Mouse (Mus musculus): ENCODE results near the gene Zdhhc11. TPM values are rescaled to one million over a fixed set of nuclear protein-coding genes. Genes with fewer than 3 reads are reported as not detected.
"Not testable (repeated sequence)": the region's sequence is repeated elsewhere in the genome, so short reads cannot be mapped to it uniquely, and the experiment has no call there.

Zdhhc11 gene
- total and polyA plus RNA-seq, 3 experiments = not detected

DNA sequence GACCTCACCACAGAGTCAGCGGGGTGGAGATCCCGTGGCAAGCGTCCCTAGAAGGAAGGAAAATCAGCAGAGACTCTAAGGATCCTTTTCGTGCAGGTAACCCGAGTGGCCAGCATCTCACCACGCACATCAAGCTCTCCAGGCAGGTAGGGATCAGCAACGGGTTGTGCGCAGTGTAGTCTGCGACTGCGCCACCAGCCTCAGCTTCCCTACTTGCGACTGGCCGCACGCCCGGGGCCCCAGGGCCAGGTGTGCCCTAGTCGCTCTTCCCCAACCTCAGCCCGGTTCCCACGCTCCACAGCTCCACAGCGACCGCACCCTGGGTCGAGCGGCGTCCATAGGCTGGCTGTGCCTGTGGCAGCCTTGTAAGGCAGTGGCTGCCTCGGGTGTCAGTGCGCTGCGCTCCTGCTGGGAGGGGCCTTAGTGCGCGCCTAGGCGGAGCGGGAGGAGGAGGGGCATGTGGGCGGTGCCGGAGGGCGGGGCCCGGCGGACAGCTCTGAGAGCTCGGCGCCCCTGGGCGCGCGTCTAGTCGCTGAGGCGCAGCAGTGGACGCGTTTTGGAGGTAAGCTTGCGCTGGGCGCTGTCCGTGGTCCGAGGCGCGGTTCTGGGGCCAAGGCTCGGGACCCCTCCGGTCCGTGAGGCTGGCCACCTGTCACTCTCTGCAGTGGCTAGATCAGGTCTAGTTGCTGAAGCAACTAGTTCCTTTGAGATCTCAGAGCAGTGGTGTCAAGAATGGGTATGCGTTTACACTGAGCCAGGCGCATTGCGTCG, 45.5 kb downstream of the Zdhhc11 start, which contains the start of gene Tppp:
Gene Tppp, plus strand, starts transcription at position 460 of the 771 bp plus-strand sequence.
- Histone ChIP-seq H3K27me3 (ENCODE audit: insufficient read depth, low read length) (peaks cover 34% of the 10 kb centered on the region), H3K9me3 (replicated peaks) (no peaks in the 10 kb centered on the region), H3K4me1 (ENCODE audit: insufficient read depth, low read depth, low read length) (peaks cover 15% of the 10 kb centered on the region), H3K36me3 (replicated peaks) (no peaks in the 10 kb centered on the region), H3K4me3 (ENCODE audit: low read depth, low read length) (peak within 1 kb of the TSS; percentile 70)
- TF ChIP-seq TAL1 (conservative IDR thresholded peaks at IDR 0.05; ENCODE audit: low read depth, low read length) = no peak
- TF ChIP-seq GATA1 (IDR thresholded peaks at IDR 0.05; ENCODE audit: borderline replicate concordance, low read length) = no peak
- no peak for TF ChIP-seq POLR2AphosphoS5 (IDR thresholded peaks at IDR 0.05; ENCODE audit: insufficient replicate concordance, low read depth, low read length)
- TF ChIP-seq CTCF (IDR thresholded peaks at IDR 0.05; ENCODE audit: low read depth, low read length) = no peak
- no peak for TF ChIP-seq GATA2 (IDR thresholded peaks at IDR 0.05; ENCODE audit: borderline replicate concordance, low read depth, low read length)
- ATAC-seq (ENCODE audit: extremely low read depth, insufficient number of reproducible peaks, low FRiP score, poor library complexity, severe bottlenecking) (peak; percentile 92), DNase-seq (ENCODE audit: low spot score) (peak; percentile 78)

DNA sequence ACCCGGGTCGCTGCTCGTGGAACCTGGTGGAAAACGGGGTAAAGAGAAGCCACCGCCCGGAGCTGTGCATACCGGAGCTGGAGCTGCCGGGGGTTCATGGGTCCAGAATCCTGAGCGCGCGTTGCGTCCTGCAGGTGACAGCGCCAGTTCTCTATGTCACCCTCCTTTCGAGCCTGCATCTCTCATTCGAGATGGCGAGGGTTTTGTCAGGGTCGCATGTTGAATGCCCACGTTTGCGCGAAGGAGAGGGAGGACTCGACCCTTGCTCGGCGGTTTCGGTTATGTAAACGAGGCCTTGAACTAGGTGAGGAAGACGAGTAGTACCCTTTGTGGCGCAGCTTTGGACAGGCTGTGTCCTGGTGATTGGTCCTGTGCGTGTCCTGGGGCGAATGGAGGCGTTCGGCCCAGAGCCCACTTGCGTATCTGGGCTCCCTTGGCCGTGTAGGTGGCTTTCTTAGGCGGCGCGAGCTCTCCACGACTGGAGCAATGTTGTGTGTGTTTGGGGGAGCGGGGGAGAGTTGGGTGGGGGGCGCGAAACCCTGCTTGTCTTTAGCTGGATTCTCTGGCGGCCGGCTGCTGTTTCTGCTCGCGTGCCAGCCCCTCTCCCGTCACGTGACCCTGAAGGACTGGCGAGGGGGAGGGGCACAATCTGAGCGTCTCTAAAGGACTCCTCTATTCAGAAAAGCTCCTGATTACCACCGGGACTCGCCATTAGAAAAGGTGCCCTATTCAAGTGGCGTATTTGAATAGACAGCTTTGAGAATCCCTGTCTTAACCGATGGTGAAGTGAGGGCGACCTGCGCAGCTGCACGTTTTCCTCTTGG, 46.4 kb downstream of the Zdhhc11 start:
- peaks cover 34% of the 10 kb centered on the region for H3K27me3 ChIP-seq (ENCODE audit: insufficient read depth, low read length)
- no peaks in the 10 kb centered on the region for H3K9me3 ChIP-seq (replicated peaks)
- no peak for TF ChIP-seq TAL1 (conservative IDR thresholded peaks at IDR 0.05; ENCODE audit: low read depth, low read length)
- no peak for TF ChIP-seq POLR2AphosphoS5 (IDR thresholded peaks at IDR 0.05; ENCODE audit: insufficient replicate concordance, low read depth, low read length)
- TF ChIP-seq CTCF (IDR thresholded peaks at IDR 0.05; ENCODE audit: low read depth, low read length) = no peak
- no peak for TF ChIP-seq GATA2 (IDR thresholded peaks at IDR 0.05; ENCODE audit: borderline replicate concordance, low read depth, low read length)
- TF ChIP-seq GATA1 (IDR thresholded peaks at IDR 0.05; ENCODE audit: borderline replicate concordance, low read length) = no peak
- ATAC-seq (ENCODE audit: extremely low read depth, insufficient number of reproducible peaks, low FRiP score, poor library complexity, severe bottlenecking) (no peak), DNase-seq (ENCODE audit: low spot score) (no peak)
- peak overlapping the region; percentile 70; the same call in 1 of the 2 replicates for H3K4me3 ChIP-seq (ENCODE audit: low read depth, low read length)
- no peaks in the 10 kb centered on the region for H3K36me3 ChIP-seq (replicated peaks)
- peaks cover 15% of the 10 kb centered on the region for H3K4me1 ChIP-seq (ENCODE audit: insufficient read depth, low read depth, low read length)

DNA sequence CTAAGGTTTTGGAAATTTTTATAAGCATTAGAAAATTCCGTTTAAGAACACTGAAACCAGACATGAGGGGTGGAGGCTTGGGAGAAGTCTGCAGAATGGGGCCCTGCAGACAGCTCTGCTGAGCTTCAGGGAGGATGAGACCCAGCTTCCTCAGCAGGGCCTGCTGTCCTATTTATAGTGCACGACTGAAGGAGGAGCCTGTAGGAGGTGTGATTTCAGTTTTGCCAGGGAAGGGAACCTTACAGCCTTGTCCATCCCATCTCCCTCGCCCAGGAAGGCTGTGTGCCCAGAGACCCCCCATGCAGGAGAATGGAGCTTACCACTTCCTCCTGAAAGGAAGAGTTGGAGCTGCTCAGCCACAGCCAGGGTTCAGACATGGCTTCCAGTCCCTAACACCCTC, 47.0 kb downstream of the Zdhhc11 start:
- H3K9me3 ChIP-seq (replicated peaks) = no peaks in the 10 kb centered on the region
- no peak for ATAC-seq (ENCODE audit: extremely low read depth, insufficient number of reproducible peaks, low FRiP score, poor library complexity, severe bottlenecking)
- H3K4me3 ChIP-seq (ENCODE audit: low read depth, low read length) = no peak overlapping the region
- TF ChIP-seq TAL1 (conservative IDR thresholded peaks at IDR 0.05; ENCODE audit: low read depth, low read length) (no peak), GATA1 (IDR thresholded peaks at IDR 0.05; ENCODE audit: borderline replicate concordance, low read length) (no peak), POLR2AphosphoS5 (IDR thresholded peaks at IDR 0.05; ENCODE audit: insufficient replicate concordance, low read depth, low read length) (no peak), CTCF (IDR thresholded peaks at IDR 0.05; ENCODE audit: low read depth, low read length) (no peak), GATA2 (IDR thresholded peaks at IDR 0.05; ENCODE audit: borderline replicate concordance, low read depth, low read length) (no peak)
- peaks cover 34% of the 10 kb centered on the region for H3K27me3 ChIP-seq (ENCODE audit: insufficient read depth, low read length)
- H3K4me1 ChIP-seq (ENCODE audit: insufficient read depth, low read depth, low read length) = peaks cover 15% of the 10 kb centered on the region
- no peak for DNase-seq (ENCODE audit: low spot score)
- H3K36me3 ChIP-seq (replicated peaks) = no peaks in the 10 kb centered on the region

DNA sequence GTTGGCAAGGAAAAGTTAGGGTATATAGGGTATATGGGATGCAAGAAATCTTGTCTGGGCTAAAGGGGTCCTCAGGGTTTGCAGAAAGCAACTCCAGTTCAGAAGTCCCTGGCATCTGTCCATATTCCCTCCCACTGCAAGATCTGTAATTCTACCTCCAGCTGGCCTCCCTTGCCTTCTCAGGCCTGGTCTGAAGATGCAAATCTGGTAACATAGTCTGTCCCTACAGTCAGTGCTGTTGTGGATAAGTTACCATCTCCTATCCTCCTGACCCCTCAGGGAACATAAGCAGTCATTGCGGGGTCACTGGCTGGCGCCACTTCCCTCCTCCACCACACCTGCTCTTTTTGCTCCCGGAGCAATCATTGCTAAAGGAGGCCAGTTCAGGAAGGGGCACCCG, 52.3 kb downstream of the Zdhhc11 start:
- Histone ChIP-seq H3K9me3 (replicated peaks) (no peaks in the 10 kb centered on the region), H3K4me3 (ENCODE audit: low read depth, low read length) (no peak overlapping the region), H3K27me3 (ENCODE audit: insufficient read depth, low read length) (peaks cover 15% of the 10 kb centered on the region), H3K4me1 (ENCODE audit: insufficient read depth, low read depth, low read length) (no peaks in the 10 kb centered on the region), H3K36me3 (replicated peaks) (no peaks in the 10 kb centered on the region)
- DNase-seq (ENCODE audit: low spot score) = no peak
- no peak for TF ChIP-seq GATA2 (IDR thresholded peaks at IDR 0.05; ENCODE audit: borderline replicate concordance, low read depth, low read length)
- TF ChIP-seq TAL1 (conservative IDR thresholded peaks at IDR 0.05; ENCODE audit: low read depth, low read length) = no peak
- no peak for TF ChIP-seq POLR2AphosphoS5 (IDR thresholded peaks at IDR 0.05; ENCODE audit: insufficient replicate concordance, low read depth, low read length)
- TF ChIP-seq GATA1 (IDR thresholded peaks at IDR 0.05; ENCODE audit: borderline replicate concordance, low read length) = no peak
- no peak for TF ChIP-seq CTCF (IDR thresholded peaks at IDR 0.05; ENCODE audit: low read depth, low read length)
- no peak for ATAC-seq (ENCODE audit: extremely low read depth, insufficient number of reproducible peaks, low FRiP score, poor library complexity, severe bottlenecking)

DNA sequence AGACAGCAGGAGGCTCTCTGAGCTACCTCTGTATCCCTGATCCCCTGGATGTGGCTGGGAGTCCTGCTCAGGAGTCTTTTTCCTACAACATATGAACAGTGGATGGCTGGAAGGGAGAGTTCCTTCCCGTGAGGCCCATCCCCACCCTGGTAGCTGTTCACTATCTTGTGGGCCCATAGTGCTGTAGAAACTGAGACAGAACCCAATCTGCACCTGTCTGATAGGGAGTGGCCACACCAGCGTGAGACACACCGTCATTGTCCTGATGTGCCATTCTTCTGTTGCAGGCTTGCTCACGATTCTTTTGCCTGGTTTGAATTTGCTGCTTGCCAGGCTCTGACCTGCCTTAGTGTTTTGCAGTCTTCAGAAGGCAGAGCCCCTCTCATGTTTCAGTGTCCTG, 53.8 kb downstream of the Zdhhc11 start:
- Histone ChIP-seq H3K4me1 (ENCODE audit: insufficient read depth, low read depth, low read length) (no peaks in the 10 kb centered on the region), H3K36me3 (replicated peaks) (no peaks in the 10 kb centered on the region), H3K9me3 (replicated peaks) (no peaks in the 10 kb centered on the region), H3K27me3 (ENCODE audit: insufficient read depth, low read length) (peaks cover 15% of the 10 kb centered on the region), H3K4me3 (ENCODE audit: low read depth, low read length) (no peak overlapping the region)
- ATAC-seq (ENCODE audit: extremely low read depth, insufficient number of reproducible peaks, low FRiP score, poor library complexity, severe bottlenecking) (no peak), DNase-seq (ENCODE audit: low spot score) (no peak)
- TF ChIP-seq GATA1 (IDR thresholded peaks at IDR 0.05; ENCODE audit: borderline replicate concordance, low read length) (no peak), POLR2AphosphoS5 (IDR thresholded peaks at IDR 0.05; ENCODE audit: insufficient replicate concordance, low read depth, low read length) (no peak), GATA2 (IDR thresholded peaks at IDR 0.05; ENCODE audit: borderline replicate concordance, low read depth, low read length) (no peak), CTCF (IDR thresholded peaks at IDR 0.05; ENCODE audit: low read depth, low read length) (no peak), TAL1 (conservative IDR thresholded peaks at IDR 0.05; ENCODE audit: low read depth, low read length) (no peak)

DNA sequence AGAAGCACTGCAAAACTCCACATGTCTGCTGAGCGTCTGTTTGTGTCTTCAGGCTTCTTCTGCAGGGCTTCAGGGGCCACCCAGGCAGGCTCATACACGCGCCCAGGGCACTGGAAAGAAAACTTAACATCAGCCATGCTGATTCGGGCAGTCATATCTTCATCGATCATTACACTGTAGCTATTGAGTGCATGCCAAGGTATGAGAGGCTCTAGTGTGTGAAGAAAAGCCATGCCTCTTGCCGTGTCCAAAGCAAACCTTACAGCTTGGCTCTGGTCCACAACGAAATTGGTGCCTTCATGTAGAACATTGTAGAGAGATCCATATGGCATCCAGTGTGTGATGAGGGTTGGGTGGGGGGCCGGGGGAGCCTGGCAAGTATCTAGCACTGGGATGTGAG, 55.4 kb downstream of the Zdhhc11 start:
- H3K27me3 ChIP-seq (ENCODE audit: insufficient read depth, low read length) = peaks cover 26% of the 10 kb centered on the region
- H3K4me1 ChIP-seq (ENCODE audit: insufficient read depth, low read depth, low read length) = not testable (repeated sequence)

More for the DNA sequence above, 55.4 kb downstream of the Zdhhc11 start:
- H3K4me3 ChIP-seq (ENCODE audit: low read depth, low read length); DNase-seq (ENCODE audit: low spot score); ATAC-seq (ENCODE audit: extremely low read depth, insufficient number of reproducible peaks, low FRiP score, poor library complexity, severe bottlenecking); H3K9me3 ChIP-seq (replicated peaks); H3K36me3 ChIP-seq (replicated peaks): not testable (repeated sequence)
